Mouse (Mus musculus) bone marrow macrophage, adult 2 months (primary cell): ENCODE measurements around the gene Agrp.

Source experiments
- CTCF ChIP-seq: IDR thresholded peaks from 2 replicates; pipeline ENCODE4 v1.5.1; 2012; ENCODE audit warnings: low read depth, mild to moderate bottlenecking, low read length, moderate library complexity
- POLR2A ChIP-seq: IDR thresholded peaks from 2 replicates; pipeline ENCODE4 v1.6.1; 2012; ENCODE audit warnings: mild to moderate bottlenecking, low read depth, low read length, borderline replicate concordance

DNA sequence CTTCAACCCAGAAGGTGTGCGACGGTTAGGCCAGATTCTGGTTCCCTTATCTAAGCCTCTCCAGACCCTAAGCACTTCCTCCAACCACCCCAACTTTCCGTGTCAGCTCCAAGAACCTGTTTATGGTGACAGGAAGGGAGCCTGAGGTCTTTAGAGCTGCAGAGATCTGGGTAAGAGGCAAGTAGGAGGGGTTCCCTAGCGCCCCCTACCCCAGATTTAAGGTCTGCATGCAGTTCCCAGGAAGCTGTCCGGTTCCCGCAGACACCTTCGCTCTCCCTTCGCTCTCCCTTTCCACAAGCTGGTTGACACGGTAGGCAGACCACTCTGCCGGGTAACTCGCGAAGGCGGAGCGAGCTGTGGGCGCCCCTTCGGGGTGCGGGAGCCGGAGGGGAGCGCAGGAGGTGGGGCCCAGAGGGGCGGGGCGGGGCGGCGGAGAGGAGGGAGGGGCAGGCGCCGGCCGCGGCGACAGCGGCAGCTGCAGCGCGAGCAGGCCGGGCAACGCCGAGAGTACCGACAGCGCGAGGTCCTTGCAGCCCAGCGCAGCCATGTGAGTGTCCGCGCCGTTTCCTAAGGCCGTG lies 32.3 kb downstream of the Agrp start, which contains the start of gene Ripor1:
- no peak for TF ChIP-seq CTCF
- no peak for TF ChIP-seq POLR2A
